Mouse (Mus musculus): ENCODE measurements around the gene Gm4985. TPM values are rescaled to one million over a fixed set of nuclear protein-coding genes. Genes with fewer than 3 reads are reported as not detected.
"Not testable (repeated sequence)": the region's sequence is repeated elsewhere in the genome, so short reads cannot be mapped to it uniquely, and the experiment has no call there.

The Gm4985 gene
- total RNA-seq (2021): not detected

DNA sequence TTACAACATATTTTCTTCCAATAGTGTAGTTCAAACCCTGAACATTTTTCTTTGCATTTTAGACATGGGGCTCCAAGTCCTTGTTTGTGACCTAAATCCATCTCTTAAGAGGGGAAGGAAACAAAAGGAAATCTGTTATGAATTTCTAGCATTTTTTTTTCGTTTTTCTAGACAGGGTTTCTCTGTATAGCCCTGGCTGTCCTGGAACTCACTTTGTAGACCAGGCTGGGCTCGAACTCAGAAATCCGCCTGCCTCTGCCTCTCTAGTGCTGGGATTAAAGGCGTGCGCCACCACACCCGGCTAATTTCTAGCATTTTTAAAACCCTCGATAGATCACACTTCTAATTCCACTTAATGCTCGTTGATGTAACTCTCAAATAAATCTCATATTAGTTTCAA is at the start of gene Gm4985:
Gm4985 (minus strand) TSS at position 101 of the 400 bp plus-strand sequence.
- not testable (repeated sequence) for DNase-seq

DNA sequence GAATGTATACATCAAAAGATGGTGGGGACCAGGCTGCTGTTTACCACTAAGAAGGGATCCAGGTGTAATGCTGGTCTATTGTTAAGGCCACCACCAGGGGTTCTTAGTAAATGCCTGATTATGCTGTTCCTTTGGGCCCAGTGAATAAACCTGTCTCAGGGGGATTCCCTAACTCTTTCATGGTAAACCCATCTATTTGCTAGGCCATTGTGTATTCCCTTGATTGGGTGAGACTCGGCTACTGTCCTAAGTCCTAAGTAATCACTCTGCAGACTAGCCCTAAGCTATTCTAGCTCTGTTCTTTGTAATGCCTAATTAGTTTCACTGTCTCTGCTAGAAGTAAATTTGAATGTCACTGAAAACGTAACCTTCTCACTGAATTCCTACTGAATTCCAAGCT is 4.6 kb downstream of the Gm4985 start:
- DNase-seq: no peak

Small RNA genes within 50 kb of the gene (microRNA-seq; reads per million reads assigned to microRNA genes)
- gene Gm25299: 0 reads per million in 2 experiments

Other genes starting within 250 kb of the Gm4985 start
- gene Gm4907, start 76.4 kb downstream of the Gm4985 start, total RNA-seq (2021): not detected